Mouse (Mus musculus): Measurements from ENCODE around the gene Olfr399.

The Olfr399 gene

DNA sequence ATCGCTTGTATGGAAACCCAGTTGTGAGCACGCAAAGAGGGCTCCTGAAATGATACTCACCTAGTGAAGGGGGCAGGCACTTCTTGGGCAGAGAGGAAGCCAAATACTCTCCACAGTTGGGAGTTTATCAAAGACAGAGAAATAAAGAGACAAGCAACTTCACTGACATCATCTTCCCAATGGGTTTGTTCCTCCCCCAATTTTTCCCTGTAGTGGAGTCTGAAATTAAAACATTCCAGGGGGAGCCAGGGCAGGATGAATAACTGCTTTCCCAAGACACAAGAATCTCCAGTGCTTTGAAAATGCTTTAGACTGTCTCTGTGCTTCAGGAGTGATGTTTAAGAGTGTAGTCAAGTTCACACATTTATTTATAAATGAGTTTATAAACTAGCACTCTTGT, at the start of gene Olfr399, which contains the start of gene Olfr139:
Gene Olfr399, minus strand, starts transcription at position 165 of the 400 bp plus-strand sequence.
Gene Olfr139, minus strand, starts transcription at position 101 of the 400 bp plus-strand sequence.
- DNase-seq = no peak

DNA sequence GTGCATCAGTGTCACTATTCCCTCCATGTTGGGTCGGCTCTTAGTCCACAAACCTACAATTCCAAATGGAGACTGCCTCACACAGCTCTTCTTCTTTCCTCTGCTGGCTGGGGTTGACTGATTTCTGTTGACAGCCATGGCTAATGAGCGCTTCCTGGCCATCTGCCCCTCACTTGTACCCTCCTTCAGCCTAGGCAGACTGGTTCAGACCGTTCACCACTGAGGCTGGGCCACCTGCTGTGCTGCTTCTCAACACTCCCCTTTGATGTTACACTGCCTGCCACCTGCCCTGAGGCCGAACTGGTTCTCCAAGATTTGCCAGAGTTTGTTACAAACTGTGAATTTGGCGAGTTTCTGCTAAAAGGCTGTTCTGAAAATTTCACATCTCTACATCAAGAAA, 48.7 kb upstream of the Olfr399 start:
- DNase-seq = no peak

DNA sequence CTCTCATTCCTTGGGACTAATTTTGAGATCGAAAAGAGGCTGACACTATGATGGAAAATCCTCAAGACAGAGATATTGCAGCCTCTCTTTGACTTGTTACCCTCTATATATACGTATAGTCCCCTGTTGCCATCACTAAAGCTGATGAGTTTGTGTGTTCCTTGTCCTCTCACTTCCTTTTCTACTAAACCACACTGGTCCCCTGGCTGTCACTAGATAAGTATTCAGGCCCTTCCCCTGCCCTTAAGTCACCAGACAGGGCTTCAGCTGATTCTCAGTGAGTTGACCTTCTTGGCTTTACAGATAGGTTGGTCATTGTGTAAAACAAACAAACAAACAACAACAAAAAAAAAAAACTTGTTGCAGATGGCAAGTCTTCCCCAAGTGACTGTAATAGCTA, 45.1 kb upstream of the Olfr399 start:
- no peak for DNase-seq

DNA sequence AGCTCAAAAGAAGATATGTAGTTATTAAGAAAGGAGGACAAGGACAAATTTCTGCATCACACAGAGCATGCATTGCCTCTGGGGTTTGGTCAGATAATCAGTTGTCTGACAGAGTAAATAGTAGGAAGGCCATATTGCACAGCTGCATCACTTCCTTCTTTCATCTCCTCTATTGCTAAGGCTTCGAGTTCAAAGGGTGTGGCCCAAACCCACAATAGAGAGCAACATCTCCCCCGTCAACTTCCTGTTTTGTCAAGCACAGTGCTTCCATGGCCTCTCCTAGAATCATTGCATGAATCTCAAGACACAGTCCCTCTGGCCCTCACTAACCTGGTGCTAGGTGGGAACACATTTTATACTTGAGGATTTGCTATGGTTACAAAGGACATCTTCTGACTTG, 44.3 kb upstream of the Olfr399 start:
- no peak for DNase-seq

DNA sequence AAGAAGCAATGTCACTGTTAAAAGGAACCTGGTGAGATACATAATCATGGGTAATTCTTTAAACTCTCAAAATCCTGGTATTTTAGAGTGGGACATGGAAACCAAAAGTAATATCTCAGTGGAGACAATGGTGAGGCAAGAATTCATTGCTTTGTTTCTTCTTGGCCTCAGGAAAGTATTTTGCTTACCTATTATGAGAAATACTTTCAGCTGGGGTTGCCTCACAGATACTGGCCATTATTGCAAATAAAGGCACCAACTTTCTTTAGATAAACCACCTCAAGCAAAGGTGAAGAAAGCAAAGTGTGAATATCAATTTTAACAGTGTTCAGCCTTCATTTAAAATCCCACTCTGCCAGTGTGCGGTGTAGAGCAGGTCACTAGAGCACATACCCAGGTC, 13.2 kb upstream of the Olfr399 start, which contains the start of gene Zfp616:
Gene Zfp616, plus strand, starts transcription at position 301 of the 400 bp plus-strand sequence.
- DNase-seq = no peak

DNA sequence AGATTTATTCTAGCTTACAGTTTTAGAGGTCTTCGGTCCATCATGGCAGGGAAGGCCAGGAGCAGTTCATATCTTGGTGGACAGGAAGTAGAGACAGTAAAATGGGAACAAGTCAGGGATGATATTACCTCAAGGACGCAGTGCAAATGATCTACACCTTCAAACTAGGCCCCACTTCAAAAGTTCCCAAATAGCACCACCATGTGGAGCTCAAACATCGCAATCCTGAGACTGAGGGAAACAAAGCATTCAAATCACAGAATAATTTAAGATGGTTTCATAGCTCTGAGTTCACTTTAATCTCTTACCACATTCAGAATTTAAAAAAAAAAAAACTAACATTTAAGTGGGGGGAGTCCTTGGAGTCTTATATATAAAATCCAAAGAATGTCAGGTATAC, 5.1 kb downstream of the Olfr399 start:
- DNase-seq = no peak

Measured in thymus, postnatal 25 days (tissue).